Mouse (Mus musculus) common myeloid progenitor, adult 5-6 weeks (primary cell): ENCODE measurements around the gene Mipol1. TPM values are rescaled to one million over a fixed set of nuclear protein-coding genes. Genes with fewer than 3 reads are reported as not detected.
A peak's percentile ranks its signal among the peaks of the same experiment; 100 is the strongest.
"Not testable (repeated sequence)": the region's sequence is repeated elsewhere in the genome, so short reads cannot be mapped to it uniquely, and the experiment has no call there.

Experiments used
- ATAC-seq: replicated peaks from 2 replicates; pipeline ENCODE4 v1.8.0; 2016; ENCODE audit warnings: low read depth, mild to moderate bottlenecking, moderate TSS enrichment, inconsistent platforms; ENCODE audit not compliant: poor library complexity, severe bottlenecking
- total RNA-seq: library from RNA; stranded (forward); fragments of 200-1000, 187-1606 nt; gene quantifications from 2 replicates; pipeline ENCODE4 v1.2.3, GENCODE M21; 2017

The Mipol1 gene
- total RNA-seq, result 16.4 and 18.9 TPM in 2 replicates

DNA sequence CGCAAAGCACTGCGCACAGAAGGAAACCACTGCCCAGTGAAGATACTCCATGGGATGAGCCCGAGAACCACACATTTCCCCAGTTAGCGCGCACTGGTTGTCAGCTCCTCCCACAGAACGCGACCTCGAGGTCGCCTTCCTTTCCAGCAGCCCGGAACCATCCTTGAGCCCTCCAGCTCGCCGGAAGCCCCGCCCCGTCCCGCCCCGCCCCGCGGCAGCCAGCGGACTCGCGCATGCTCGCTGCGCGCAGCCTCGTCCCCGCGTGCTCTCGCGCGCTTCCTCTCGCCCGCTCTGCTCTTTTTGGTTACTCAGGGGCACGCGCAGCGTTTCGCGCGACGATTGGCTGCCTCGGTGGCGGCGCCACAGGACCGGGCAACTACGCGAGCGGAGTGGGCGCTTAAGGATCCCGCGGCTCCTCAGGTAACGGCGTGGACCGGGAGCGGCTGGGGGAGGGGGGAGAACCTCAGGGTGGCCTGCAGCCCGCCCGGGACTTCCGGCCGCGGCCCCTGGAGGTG lies at the start of gene Mipol1, which contains the start of gene Prps1l3:
Gene Mipol1, plus strand, starts transcription at position 236 of the 515 bp plus-strand sequence.
Gene Prps1l3, plus strand, starts transcription at position 221 of the 515 bp plus-strand sequence.
- ATAC-seq, result peak; percentile 92

GRCm38 (mm10) chr12:57184401-57185147 lies 45.7 kb upstream of the Mipol1 start:
- ATAC-seq, result no peak

DNA sequence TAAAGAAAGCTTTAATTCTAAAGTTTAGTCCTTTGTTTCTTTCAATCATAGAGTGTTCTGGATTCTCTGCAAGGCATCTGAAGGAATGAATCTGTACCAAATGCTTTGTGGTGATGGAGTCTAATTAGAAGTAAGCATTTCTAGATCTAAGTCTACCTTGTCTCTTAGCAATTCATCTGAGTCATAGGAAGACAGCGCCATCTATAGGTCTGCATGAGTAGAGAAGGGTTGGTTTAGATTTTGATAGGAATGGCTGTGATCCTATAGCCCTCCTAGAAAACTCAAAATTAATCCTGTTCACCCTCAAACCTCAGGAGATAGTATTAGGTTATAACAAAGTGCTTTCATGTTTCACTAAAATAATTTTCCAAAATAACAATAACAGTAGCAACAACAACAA lies 44.8 kb upstream of the Mipol1 start:
- peak; percentile 76 for ATAC-seq

DNA sequence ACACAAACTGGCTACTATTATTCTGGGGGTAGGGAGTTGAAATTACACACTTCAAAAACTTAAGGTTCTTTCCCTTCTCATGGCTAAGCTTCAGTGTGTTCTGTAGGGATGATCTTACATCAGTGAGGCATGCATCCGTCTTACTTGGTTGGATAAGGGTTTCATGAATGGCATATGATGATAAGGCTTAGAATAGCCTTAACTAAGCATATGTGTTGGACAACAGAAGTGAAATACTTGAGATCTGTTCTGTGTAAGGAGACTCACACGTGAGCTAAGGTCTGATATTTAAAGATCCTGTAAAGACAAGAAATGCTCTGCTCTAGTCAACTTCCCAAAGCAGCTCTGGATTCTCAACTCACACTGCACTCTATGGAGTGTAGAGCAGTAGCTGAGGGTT lies 44.1 kb upstream of the Mipol1 start:
- 0 out of 2 replicates have a peak, but pooled peaks have one; percentile 30 for ATAC-seq

DNA sequence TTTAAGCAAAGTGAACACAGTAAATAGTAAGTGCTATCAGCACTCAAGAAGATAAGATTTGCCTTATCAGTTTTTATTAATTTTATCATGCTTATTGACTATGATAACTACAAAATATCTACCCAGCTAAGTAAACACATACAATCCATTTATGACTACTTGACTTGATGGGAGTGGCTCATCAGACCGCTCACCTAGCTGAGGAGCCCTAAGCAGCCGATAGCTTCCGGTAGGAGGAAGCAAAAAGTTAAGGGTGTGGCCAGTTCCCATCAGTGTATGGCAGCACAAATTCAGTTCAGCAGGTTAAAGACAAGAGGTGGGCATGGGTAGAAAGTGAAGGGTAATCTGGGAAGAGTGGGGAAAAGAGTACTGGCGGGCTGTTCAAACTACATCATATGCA lies 43.2 kb upstream of the Mipol1 start:
- ATAC-seq, result no peak

GRCm38 (mm10) chr12:57194609-57195008 lies 35.6 kb upstream of the Mipol1 start:
- ATAC-seq, result peak; percentile 85

- ATAC-seq, result no peak
Measured at GRCm38 (mm10) chr12:57196286-57196607, 34.0 kb upstream of the Mipol1 start.

GRCm38 (mm10) chr12:57196608-57197362 lies 33.4 kb upstream of the Mipol1 start:
- peak; percentile 37 for ATAC-seq

DNA sequence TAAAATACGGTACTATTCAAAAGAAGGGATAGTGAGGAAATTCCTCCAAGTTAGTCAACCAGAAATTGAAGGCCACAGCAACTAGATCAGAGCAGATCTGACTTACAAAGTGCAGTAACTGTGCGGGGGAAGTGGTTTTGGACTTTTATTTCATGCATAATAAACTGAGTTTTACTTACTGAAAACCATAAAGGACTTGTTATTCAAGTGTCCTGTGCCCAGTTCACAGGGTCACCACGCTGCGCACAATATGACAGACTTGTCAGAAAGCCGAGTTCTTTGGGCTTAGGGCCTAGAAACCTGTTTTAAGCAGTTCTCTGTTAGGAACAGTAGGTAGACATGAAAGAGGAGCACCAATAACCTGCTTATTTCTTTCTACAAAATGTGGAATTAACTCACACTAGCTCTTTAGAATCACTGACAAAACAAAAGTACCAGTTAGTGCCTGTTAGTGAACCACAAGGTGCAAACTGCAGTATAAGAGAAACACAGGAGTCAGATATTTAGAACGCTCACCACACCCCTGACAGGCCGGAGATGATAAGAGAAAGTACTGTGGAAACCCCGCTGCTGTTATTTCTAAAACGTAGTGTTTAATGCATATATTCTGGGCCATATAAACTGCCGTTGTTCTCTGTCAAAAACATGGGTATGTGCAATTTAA lies 32.7 kb upstream of the Mipol1 start, which contains the start of gene Slc25a21:
Gene Slc25a21, minus strand, starts transcription at position 110 of the 664 bp plus-strand sequence.
- ATAC-seq, result peak; percentile 48

- no peak for ATAC-seq
Measured at GRCm38 (mm10) chr12:57198269-57198668, 32.0 kb upstream of the Mipol1 start.

DNA sequence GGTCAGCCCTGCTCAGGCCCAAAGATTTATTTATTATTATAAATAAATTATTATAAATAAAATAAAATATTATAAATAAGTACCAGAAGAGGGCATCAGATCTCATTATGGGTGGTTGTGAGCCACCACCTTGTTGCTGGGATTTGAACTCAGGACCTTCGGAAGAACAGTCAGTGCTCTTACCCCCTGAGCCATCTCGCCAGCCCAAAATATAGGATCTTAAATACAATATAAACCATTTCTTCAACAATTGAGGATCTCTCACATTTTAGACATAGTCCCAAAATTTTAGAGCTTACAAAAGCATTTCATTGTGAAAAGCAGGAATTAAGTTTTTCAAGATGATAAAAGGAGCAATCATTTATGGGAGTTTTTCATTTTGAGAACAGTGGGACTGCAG lies 30.8 kb upstream of the Mipol1 start:
- no peak for ATAC-seq

- ATAC-seq, result no peak
Measured at GRCm38 (mm10) chr12:57201901-57202300, 28.3 kb upstream of the Mipol1 start.

- no peak for ATAC-seq
Measured at GRCm38 (mm10) chr12:57204276-57204851, 25.9 kb upstream of the Mipol1 start.

DNA sequence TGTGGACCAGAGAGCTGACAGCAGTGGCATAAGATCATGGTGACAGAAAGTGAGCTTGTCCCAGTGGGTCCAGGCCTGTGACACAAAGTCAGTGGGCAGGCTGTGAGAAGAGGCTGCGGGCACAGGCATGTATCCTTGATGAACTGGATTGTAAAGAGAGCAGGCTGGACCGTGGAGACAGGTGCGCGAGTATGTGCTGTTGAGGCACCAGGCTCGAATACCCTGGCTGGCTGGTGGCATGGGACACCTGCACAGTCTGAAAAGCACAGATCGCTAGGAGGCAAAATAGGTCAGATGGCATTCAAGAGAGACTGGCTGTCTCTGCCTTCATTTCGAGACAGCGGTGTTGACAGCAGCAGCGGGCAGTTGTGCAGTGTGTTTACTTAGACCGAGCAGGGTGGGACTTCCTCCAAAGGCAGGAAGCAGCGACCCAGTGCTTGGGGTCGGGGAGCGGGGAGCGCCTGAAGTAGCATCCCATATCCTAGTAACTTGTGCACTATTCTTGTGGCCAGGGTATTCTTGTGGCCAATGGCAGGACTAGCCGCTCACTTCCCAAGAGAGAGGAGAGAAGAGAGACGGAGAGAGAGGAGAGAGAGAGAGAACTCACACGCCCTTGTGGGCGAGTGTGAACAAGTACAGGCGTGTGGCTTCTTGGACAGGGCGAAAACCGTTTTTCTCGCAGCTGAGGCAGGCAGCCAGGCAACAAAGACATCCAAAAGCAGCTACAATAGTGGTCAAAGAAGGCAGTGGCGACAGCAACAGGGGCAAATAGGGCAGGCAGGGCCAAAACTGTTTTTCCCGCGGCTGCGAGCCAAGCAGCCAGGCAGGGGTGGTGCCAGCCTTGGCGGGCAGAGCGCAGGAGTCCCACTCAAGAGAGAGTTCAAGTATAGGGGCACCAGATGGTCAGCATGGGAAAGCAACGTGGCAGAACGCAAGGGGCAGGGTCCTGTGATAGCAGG lies 18.6 kb upstream of the Mipol1 start:
- peak; percentile 87 for ATAC-seq

DNA sequence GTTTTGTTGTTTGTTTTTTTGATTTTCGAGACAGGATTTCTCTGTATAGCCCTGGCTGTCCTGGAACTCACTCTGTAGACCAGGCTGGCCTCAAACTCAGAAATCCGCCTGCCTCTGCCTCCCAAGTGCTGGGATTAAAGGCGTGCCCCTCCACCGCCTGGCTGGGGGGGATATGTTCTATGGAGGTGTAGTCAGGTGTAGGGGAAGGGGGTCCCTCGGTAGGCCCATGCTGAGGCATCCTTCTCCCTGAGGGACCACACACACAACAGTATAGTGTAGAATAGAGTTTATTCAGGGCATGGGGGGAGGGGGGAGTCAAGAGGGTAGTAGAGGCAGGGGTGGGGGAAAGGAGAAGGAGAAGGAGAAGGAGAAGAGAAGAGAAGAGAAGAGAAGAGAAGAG lies 17.8 kb upstream of the Mipol1 start:
- ATAC-seq, result not testable (repeated sequence)

DNA sequence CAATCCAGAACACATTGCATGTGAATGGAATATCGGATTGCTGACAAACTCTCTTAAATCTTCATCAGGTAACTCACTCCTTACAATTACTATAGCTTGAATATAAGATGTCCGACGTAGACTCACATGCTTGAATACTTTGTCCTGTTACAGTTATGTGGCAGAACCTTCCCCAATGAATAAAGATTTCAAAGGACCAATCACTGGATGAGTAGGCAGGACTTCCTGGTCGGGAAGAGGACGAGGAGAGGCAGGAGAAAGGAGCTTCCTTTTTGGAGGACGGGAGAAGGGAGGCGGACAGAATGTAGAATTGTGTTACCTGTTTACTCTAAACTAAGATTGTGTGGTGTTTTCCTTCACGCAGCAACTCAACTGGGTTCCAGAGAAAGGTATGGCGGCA lies 3.8 kb upstream of the Mipol1 start:
- ATAC-seq, result no peak

DNA sequence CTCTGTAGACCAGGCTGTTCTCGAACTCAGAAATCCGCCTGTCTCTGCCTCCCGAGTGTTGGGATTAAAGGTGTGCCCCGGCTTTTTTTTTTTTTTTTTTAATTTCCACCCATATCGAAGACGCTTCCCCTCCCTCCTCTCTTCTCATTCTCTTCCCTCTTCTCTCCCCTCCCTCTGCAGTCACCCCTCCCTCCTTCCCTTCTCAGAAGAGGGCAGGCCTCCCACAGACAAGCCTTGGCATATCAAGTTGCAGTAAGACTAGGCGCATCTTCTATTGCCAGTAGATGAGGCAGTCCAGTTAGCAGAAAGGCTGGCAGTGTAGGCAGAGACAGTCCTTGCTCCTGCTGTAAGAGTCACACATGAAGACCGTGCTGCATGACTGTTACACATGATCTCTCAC lies 2.5 kb upstream of the Mipol1 start:
- ATAC-seq, result no peak

- no peak for ATAC-seq
Measured at GRCm38 (mm10) chr12:57229703-57230102, 524 bp upstream of the Mipol1 start.
